Mouse (Mus musculus) ovary, postnatal 10 days (tissue): Measurements from ENCODE around the gene Gm13539.
A peak's percentile ranks its signal among the peaks of the same experiment; 100 is the strongest.

Experiments
- DNase-seq: peaks from one replicate; pipeline ENCODE4 v3.0.0; 2022; ENCODE audit warnings: low spot score

The Gm13539 gene

GRCm38 (mm10) chr2:25828344-25828947 is 46.4 kb downstream of the Gm13539 start:
- no peak for DNase-seq

- DNase-seq = no peak
Measured at GRCm38 (mm10) chr2:25830786-25831185, 48.7 kb downstream of the Gm13539 start.

- peak; percentile 56 for DNase-seq
Measured at GRCm38 (mm10) chr2:25836291-25836690, 54.2 kb downstream of the Gm13539 start.
